Mouse (Mus musculus): ENCODE measurements around the gene Clnk. TPM values are rescaled to one million over a fixed set of nuclear protein-coding genes. Genes with fewer than 3 reads are reported as not detected.

Gene Clnk
- polyA plus RNA-seq, 1 experiment from 2014 or later: not detected

DNA sequence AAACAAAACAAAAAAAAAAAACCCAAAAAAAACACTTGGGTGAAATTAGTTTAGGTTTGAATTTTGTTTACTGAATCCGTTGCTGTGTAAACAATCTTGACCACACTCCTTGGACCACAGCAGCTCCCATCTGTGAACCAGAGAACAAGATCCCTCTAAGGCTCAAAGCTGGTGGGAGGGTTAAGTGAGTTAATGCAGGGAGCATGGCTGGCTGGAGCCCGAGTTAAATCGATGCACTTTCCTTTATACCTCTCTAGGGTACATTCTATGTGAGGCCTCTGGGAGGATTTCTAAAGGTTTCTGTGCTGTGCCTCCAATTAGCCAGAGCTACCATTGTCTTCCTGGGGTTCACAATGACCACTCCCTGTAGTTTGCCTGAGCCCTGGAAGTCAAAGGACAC, 1.2 kb downstream of the Clnk start:
- ATAC-seq (ENCODE audit: insufficient read depth): no peak
- Histone ChIP-seq H3K27ac (replicated peaks) (no peak overlapping the region), H3K36me3 (replicated peaks) (no peaks in the 10 kb centered on the region), H3K9me3 (replicated peaks) (no peaks in the 10 kb centered on the region), H3K4me1 (replicated peaks) (no peaks in the 10 kb centered on the region), H3K4me2 (no peak overlapping the region), H3K27me3 (no peaks in the 10 kb centered on the region), H3K9ac (no peak overlapping the region), H3K4me3 (replicated peaks) (no peak overlapping the region)
- WGBS (ENCODE audit: insufficient replicate concordance): 58% methylated on average over 3 of the region's 3 CpGs

DNA sequence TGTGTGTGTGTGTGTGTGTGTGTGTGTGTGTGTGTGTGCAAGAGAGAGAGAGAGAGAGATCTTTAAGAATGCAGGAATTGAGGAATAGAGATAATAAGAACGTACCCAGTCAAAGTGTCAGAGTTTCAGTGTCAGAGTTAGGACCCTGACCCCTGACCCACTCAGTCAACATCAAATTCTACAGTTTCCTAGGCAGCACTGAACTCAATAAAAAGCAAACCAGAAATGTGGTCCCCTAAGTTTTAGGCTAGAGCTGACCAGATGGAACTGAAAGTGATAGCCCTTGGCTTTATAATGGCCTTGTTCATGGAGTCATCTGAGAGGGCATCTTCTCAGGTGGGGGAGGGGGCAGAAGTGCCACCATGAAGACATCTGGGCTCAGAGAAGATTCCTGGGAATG, 1.7 kb downstream of the Clnk start:
- H3K4me2 ChIP-seq: no peak overlapping the region
- 23% methylated on average over 1 of the region's 1 CpGs for WGBS (ENCODE audit: insufficient replicate concordance)
- ATAC-seq (ENCODE audit: insufficient read depth): no peak
- H3K4me1 ChIP-seq (replicated peaks): no peaks in the 10 kb centered on the region
- no peak overlapping the region for H3K4me3 ChIP-seq (replicated peaks)
- H3K27me3 ChIP-seq: no peaks in the 10 kb centered on the region
- no peak overlapping the region for H3K9ac ChIP-seq
- H3K9me3 ChIP-seq (replicated peaks): no peaks in the 10 kb centered on the region
- H3K27ac ChIP-seq (replicated peaks): no peak overlapping the region
- H3K36me3 ChIP-seq (replicated peaks): no peaks in the 10 kb centered on the region

DNA sequence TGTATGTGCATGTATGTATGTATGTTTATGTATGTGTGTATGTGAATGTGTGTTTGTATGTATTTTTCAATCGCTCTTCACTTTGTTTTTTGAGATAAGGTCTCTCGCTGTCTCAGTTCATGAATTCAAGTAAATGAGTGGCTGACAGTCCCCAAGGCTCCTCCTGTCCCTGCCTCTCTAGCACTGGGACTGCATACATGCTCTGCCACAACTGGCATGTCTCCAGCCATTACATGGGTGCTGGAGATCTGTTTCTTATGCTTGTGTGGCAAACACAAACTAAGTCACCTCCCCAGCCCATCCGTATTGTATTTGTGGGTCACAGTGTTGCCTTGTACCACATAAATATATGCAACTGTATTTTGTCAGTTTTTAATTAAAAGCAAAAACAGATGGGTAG, 3.7 kb downstream of the Clnk start:
- Histone ChIP-seq H3K9me3 (replicated peaks) (no peaks in the 10 kb centered on the region), H3K27ac (replicated peaks) (no peak overlapping the region), H3K4me1 (replicated peaks) (no peaks in the 10 kb centered on the region), H3K4me2 (no peak overlapping the region), H3K36me3 (replicated peaks) (no peaks in the 10 kb centered on the region), H3K9ac (no peak overlapping the region), H3K27me3 (no peaks in the 10 kb centered on the region), H3K4me3 (replicated peaks) (no peak overlapping the region)
- ATAC-seq (ENCODE audit: insufficient read depth): no peak
- 79% methylated on average over 3 of the region's 3 CpGs for WGBS (ENCODE audit: insufficient replicate concordance)

DNA sequence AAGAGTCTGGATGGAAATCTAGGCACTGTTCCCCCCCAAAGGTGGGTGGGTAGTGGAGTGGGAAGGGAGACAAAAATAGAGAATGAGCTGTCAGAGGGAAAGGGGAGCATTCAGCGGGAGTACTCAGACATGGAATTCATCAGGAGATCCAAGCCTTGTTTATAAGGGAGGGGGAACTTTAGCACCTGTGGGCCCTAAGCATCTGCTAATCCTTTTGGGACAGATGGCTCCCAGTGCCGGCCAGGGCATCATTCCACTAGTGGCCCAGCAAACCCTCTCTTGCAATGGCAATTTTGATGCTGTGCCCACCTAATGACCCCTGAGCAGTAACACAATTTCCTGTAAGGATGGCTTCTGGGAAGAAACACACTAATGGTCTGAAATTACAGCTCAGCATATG, 5.0 kb downstream of the Clnk start:
- H3K27me3 ChIP-seq: no peaks in the 10 kb centered on the region
- H3K4me1 ChIP-seq (replicated peaks): no peaks in the 10 kb centered on the region
- no peaks in the 10 kb centered on the region for H3K36me3 ChIP-seq (replicated peaks)
- H3K4me3 ChIP-seq (replicated peaks): no peak overlapping the region
- ATAC-seq (ENCODE audit: insufficient read depth): no peak
- 69% methylated on average over 2 of the region's 2 CpGs for WGBS (ENCODE audit: insufficient replicate concordance)
- no peaks in the 10 kb centered on the region for H3K9me3 ChIP-seq (replicated peaks)
- H3K4me2 ChIP-seq: no peak overlapping the region
- no peak overlapping the region for H3K9ac ChIP-seq
- no peak overlapping the region for H3K27ac ChIP-seq (replicated peaks)

DNA sequence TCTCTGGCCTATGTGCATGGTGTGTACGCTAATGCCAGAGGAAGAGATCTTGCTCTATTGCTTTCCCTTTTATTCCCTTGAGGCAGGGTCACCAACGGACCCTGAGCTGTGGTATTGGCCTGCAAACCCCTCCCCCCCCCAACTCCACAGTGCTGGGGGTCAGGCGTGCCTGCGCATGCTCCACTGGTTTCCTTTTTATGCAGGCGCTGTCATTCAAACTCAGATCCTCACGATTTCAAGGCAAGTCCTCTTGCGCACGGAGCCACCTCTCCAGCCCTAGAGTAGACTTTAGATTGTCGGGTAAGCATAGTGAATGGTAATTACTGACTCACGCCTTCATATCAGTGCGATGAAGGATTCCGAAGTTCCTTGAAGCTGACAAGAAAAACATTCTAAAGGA, 6.1 kb downstream of the Clnk start:
- H3K4me3 ChIP-seq (replicated peaks): no peak overlapping the region
- H3K27ac ChIP-seq (replicated peaks): no peak overlapping the region
- no peaks in the 10 kb centered on the region for H3K9me3 ChIP-seq (replicated peaks)
- no peaks in the 10 kb centered on the region for H3K4me1 ChIP-seq (replicated peaks)
- no peaks in the 10 kb centered on the region for H3K27me3 ChIP-seq
- no peak for ATAC-seq (ENCODE audit: insufficient read depth)
- H3K9ac ChIP-seq: no peak overlapping the region
- no peak overlapping the region for H3K4me2 ChIP-seq
- 34% methylated on average over 12 of the region's 12 CpGs for WGBS (ENCODE audit: insufficient replicate concordance)
- H3K36me3 ChIP-seq (replicated peaks): no peaks in the 10 kb centered on the region

DNA sequence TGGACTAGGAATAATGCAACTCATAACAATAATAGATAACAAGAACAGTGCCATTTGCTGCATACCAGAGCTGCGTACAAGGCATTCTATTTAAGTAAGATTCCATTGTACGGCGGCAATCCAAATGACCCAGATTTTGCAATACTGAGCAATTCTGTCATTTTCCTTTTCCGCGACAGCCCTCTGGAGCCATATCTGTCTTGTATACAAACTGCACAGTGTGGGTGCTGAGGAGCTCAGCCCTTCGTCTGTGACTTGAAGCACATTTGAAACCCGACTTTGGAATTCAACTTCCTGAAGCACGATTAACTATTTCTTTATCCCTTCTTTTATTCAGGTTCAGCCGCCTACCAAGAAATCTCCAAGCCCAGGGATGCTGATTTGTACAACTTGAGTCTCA, 6.6 kb downstream of the Clnk start:
- H3K4me2 ChIP-seq: no peak overlapping the region
- ATAC-seq (ENCODE audit: insufficient read depth): no peak
- H3K27ac ChIP-seq (replicated peaks): no peak overlapping the region
- no peak overlapping the region for H3K4me3 ChIP-seq (replicated peaks)
- WGBS (ENCODE audit: insufficient replicate concordance): 68% methylated on average over 9 of the region's 9 CpGs
- no peaks in the 10 kb centered on the region for H3K36me3 ChIP-seq (replicated peaks)
- H3K9me3 ChIP-seq (replicated peaks): no peaks in the 10 kb centered on the region
- H3K27me3 ChIP-seq: no peaks in the 10 kb centered on the region
- no peaks in the 10 kb centered on the region for H3K4me1 ChIP-seq (replicated peaks)
- H3K9ac ChIP-seq: no peak overlapping the region

DNA sequence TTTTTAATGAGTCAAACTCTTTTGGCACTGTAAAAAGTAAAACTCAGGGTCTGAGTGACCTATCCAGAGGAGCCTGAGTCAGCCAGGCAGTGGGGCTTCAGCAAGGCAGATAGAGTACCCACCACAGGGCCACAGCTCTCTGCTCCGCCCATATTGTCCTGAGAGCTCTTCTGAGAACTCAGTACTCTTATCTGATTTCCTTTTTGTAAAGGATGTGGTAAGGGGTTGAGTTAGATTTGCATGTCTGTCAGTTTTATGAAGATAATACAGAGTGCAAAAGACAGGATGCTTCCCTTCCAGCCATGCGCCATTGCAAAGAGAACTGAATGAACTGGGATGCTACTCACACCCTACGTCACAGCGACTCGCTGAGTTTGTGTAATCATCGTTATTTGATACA, 12.0 kb downstream of the Clnk start:
- Histone ChIP-seq H3K4me2 (no peak overlapping the region), H3K27ac (replicated peaks) (no peak overlapping the region), H3K4me3 (replicated peaks) (no peak overlapping the region), H3K4me1 (replicated peaks) (no peaks in the 10 kb centered on the region), H3K36me3 (replicated peaks) (no peaks in the 10 kb centered on the region), H3K27me3 (no peaks in the 10 kb centered on the region), H3K9ac (no peak overlapping the region), H3K9me3 (replicated peaks) (no peaks in the 10 kb centered on the region)
- WGBS (ENCODE audit: insufficient replicate concordance): 17% methylated on average over 6 of the region's 6 CpGs
- no peak for ATAC-seq (ENCODE audit: insufficient read depth)

DNA sequence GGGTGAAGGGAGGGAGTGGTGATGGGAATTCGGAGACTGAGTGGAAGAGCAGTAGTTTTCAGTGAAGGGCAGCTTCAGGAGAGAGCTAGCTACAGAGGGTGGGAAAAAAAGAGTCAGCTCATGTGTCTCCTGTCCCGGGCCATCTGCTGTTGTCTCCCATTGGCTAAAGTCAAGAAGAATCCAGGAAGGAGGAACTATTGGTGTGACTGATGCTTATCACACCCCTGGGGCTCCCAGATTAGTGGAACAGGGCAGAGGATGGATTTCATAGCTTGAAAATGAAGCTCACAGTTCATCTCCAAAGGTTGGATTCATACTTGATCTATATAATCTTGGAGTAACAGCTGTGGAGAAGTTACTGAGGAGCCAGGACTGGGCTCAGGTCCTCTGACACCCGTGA, 13.6 kb downstream of the Clnk start:
- H3K36me3 ChIP-seq (replicated peaks): no peaks in the 10 kb centered on the region
- ATAC-seq (ENCODE audit: insufficient read depth): no peak
- H3K27ac ChIP-seq (replicated peaks): no peak overlapping the region
- no peak overlapping the region for H3K4me3 ChIP-seq (replicated peaks)
- H3K9me3 ChIP-seq (replicated peaks): no peaks in the 10 kb centered on the region
- no peaks in the 10 kb centered on the region for H3K4me1 ChIP-seq (replicated peaks)
- 20% methylated on average over 3 of the region's 3 CpGs for WGBS (ENCODE audit: insufficient replicate concordance)
- H3K9ac ChIP-seq: no peak overlapping the region
- H3K4me2 ChIP-seq: no peak overlapping the region
- no peaks in the 10 kb centered on the region for H3K27me3 ChIP-seq

DNA sequence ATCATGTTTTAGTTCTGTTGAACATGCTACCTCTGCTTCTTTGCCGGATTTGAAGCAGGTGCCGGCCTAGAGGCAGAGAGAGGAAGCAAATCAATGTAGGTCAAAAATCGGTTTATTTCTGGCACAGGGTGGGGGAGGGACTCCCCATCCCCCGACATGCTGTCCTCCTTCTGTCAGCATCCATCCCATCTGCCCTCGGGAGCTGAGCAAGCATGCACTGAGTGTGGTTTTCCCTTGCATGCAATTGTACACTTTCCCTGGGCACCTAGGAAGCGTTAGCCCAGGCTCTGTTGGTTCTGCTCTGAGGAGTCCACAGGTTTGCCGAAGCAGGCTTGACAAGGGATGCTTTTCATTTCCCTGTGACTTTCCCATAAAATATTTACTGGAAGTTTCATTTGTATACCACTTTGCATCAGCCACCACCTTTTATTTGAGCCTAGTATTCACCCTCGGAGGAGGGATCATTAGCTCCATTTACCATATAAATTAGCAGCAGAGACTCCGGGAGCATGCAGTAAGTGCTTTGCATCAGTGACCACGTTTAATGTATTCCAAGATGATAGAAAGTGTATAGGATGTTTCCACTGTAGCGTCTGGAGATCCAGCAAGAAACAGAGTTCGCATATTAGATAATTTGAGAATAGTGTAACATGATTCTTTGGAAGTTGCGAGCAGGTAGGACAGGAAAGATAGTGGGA, 14.2 kb downstream of the Clnk start:
- ATAC-seq (ENCODE audit: insufficient read depth): no peak
- WGBS (ENCODE audit: insufficient replicate concordance): 47% methylated on average over 13 of the region's 13 CpGs

DNA sequence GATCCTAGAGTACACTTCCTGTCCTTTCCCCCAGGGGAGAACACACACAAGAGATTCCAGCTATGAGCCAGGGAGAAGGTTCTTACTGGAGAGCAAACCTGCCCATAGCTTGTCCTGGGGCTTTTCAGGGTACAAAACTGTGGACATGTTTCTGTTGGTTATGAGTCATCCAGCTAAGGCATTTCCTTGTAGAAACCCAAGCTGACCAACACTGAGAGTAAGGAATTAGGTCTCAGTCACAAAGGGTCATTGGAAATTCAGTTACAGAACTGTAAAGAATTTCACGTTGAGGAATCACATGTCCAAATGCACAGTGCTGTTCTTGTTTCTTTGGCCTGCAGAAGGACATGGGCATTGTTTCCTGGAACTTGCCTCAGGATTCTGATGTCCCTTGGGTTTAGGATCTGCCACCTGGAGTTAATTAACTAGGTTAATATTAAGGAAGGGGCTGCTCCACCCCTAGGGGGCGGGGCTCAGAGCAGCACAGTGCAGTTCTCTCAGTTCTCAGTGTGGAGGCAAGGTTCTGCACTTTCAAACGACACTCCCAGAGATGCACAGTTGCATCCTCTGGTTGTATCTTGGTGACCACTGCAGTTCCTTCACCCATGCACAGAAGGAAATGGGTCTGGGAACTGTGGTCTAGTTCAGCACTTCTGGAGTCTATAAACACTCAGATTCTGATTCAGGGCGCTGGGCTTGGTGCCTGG, 18.4 kb downstream of the Clnk start:
- Histone ChIP-seq H3K9ac (no peak overlapping the region), H3K9me3 (replicated peaks) (no peaks in the 10 kb centered on the region), H3K27me3 (no peaks in the 10 kb centered on the region), H3K4me1 (replicated peaks) (no peaks in the 10 kb centered on the region), H3K4me3 (replicated peaks) (no peak overlapping the region), H3K36me3 (replicated peaks) (no peaks in the 10 kb centered on the region), H3K27ac (replicated peaks) (no peak overlapping the region), H3K4me2 (no peak overlapping the region)
- no peak for ATAC-seq (ENCODE audit: insufficient read depth)
- WGBS (ENCODE audit: insufficient replicate concordance): 13% methylated on average over 4 of the region's 4 CpGs

More for the DNA sequence above, 14.2 kb downstream of the Clnk start:
- no peak overlapping the region for H3K9ac ChIP-seq
- H3K4me1 ChIP-seq (replicated peaks): no peaks in the 10 kb centered on the region
- H3K9me3 ChIP-seq (replicated peaks): no peaks in the 10 kb centered on the region
- no peaks in the 10 kb centered on the region for H3K27me3 ChIP-seq
- H3K27ac ChIP-seq (replicated peaks): no peak overlapping the region
- H3K4me2 ChIP-seq: no peak overlapping the region
- no peak overlapping the region for H3K4me3 ChIP-seq (replicated peaks)
- no peaks in the 10 kb centered on the region for H3K36me3 ChIP-seq (replicated peaks)

DNA sequence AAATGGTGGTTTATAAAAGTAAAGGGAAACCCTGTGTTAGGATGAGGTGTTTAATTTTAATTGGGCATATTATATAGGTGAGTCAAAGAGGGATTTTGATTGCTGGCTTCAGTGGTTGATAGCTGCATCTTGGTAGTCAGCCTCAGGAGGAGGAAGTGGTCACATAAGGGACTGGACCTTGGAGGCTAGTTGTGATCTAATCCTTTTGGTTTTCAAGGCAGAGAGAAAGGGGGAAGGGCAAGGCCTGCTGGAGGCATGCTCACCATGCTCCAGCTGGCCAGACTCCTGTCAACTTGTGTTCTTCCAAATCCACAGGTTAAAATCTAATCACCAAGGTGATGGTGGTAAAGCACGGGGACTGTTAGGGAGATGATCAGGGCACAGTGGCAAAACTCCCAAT, 19.0 kb downstream of the Clnk start:
- Histone ChIP-seq H3K9ac (no peak overlapping the region), H3K36me3 (replicated peaks) (no peaks in the 10 kb centered on the region), H3K27me3 (no peaks in the 10 kb centered on the region), H3K4me3 (replicated peaks) (no peak overlapping the region), H3K9me3 (replicated peaks) (no peaks in the 10 kb centered on the region), H3K4me1 (replicated peaks) (no peaks in the 10 kb centered on the region), H3K4me2 (no peak overlapping the region), H3K27ac (replicated peaks) (no peak overlapping the region)
- 56% methylated on average over 1 of the region's 1 CpGs for WGBS (ENCODE audit: insufficient replicate concordance)
- no peak for ATAC-seq (ENCODE audit: insufficient read depth)

DNA sequence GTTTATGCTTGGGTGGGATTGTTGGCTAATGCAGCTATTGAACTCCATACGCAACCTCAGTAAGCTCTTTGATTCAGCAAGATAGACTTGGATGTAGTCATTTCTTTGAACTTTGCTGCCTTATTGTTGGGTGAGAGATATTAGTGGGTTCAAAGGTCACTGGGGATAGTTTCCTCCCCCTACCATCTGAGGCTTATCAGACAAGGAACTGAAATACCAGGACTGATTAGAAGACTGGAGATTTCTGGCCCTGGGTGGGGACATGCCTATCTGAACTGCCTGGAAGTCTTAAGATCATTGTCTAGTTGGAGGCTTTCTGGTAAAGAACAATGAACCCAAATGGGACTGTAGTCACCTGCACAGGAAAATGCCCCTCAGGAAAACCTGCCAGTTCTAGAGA, 26.4 kb downstream of the Clnk start:
- no peaks in the 10 kb centered on the region for H3K4me1 ChIP-seq (replicated peaks)
- no peaks in the 10 kb centered on the region for H3K9me3 ChIP-seq (replicated peaks)
- H3K27me3 ChIP-seq: no peaks in the 10 kb centered on the region
- no peak for ATAC-seq (ENCODE audit: insufficient read depth)
- H3K4me3 ChIP-seq (replicated peaks): no peak overlapping the region
- H3K27ac ChIP-seq (replicated peaks): no peak overlapping the region
- no peaks in the 10 kb centered on the region for H3K36me3 ChIP-seq (replicated peaks)
- H3K9ac ChIP-seq: no peak overlapping the region
- WGBS (ENCODE audit: insufficient replicate concordance): 73% methylated on average over 1 of the region's 1 CpGs
- H3K4me2 ChIP-seq: no peak overlapping the region
